Mouse (Mus musculus) CH12.LX (cell line): ENCODE data around the gene Mpzl1. TPM values are rescaled to one million over a fixed set of nuclear protein-coding genes. Genes with fewer than 3 reads are reported as not detected.

Experiments
- DNase-seq: peaks from one replicate; pipeline ENCODE4 v3.0.0-alpha.2; 2013; ENCODE audit errors: extremely low read depth
- H3K27ac ChIP-seq: 2 replicates; pipeline ENCODE4 v1.5.1; 2012; ENCODE audit warnings: low read depth, mild to moderate bottlenecking, control low read depth, moderate library complexity; ENCODE audit not compliant: insufficient read depth
- H3K27me3 ChIP-seq: replicated peaks from 2 replicates; pipeline ENCODE3; 2012; ENCODE audit warnings: inconsistent platforms
- H3K36me3 ChIP-seq, 2 experiments: replicated peaks in 1 of 2; 2 replicates each; pipeline versions ENCODE3 to v1.6.1; 2012; ENCODE audit warnings: inconsistent platforms in 1 of 2, low read length in 1 of 2, mild to moderate bottlenecking in 1 of 2, mixed read lengths in 1 of 2, moderate library complexity in 1 of 2; ENCODE audit not compliant: control insufficient read depth in 1 of 2, insufficient read depth in 1 of 2
- H3K4me1 ChIP-seq, 2 experiments: 2 replicates each; pipeline ENCODE4 v1.6.1; 2012; ENCODE audit warnings: inconsistent platforms in 1 of 2, moderate library complexity in 1 of 2; ENCODE audit not compliant: insufficient read depth in 2 of 2, control insufficient read depth in 1 of 2
- H3K4me2 ChIP-seq: 2 replicates; pipeline ENCODE4 v1.6.1; 2012; ENCODE audit warnings: low read depth, mild to moderate bottlenecking, control low read depth; ENCODE audit not compliant: poor library complexity, insufficient read depth, severe bottlenecking
- H3K4me3 ChIP-seq, 3 experiments: fragments of 150-350 bp in 1 of 3; sonication (generic) in 1 of 3; replicated peaks in 1 of 3; 2 replicates each; pipeline versions ENCODE3 to v1.5.1; 2011 to 2012; ENCODE audit warnings: low read depth in 2 of 3, low read length in 2 of 3, mild to moderate bottlenecking in 2 of 3, moderate library complexity in 2 of 3, control low read depth in 1 of 3, improper control_type of control experiment in 1 of 3, inconsistent platforms in 1 of 3, mixed read lengths in 1 of 3; ENCODE audit not compliant: poor library complexity in 1 of 3
- H3K79me2 ChIP-seq: replicated peaks from 2 replicates; pipeline ENCODE4 v1.6.1; 2012; ENCODE audit warnings: mild to moderate bottlenecking, moderate library complexity; ENCODE audit not compliant: control insufficient read depth, poor library complexity, insufficient read depth, severe bottlenecking; ENCODE audit errors: extremely low read depth
- H3K9ac ChIP-seq: 2 replicates; pipeline ENCODE4 v1.6.1; 2012; ENCODE audit warnings: low read depth, mild to moderate bottlenecking, control low read depth, moderate library complexity; ENCODE audit not compliant: insufficient read depth
- H3K9me3 ChIP-seq: replicated peaks from 2 replicates; pipeline ENCODE3; 2012; ENCODE audit warnings: low read length, inconsistent platforms, mixed read lengths
- CHD1 ChIP-seq: IDR thresholded peaks from 2 replicates; pipeline ENCODE4 v1.6.1; 2012; ENCODE audit warnings: low read depth, low read length, improper control_type of control experiment, inconsistent platforms
- CHD2 ChIP-seq: IDR thresholded peaks from 2 replicates; pipeline ENCODE4 v1.6.1; 2011; ENCODE audit warnings: low read length, improper control_type of control experiment
- ELF1 ChIP-seq: IDR thresholded peaks from 2 replicates; pipeline ENCODE4 v1.6.1; 2014; ENCODE audit warnings: low read depth, mild to moderate bottlenecking, inconsistent platforms, low read length, improper control_type of control experiment
- EP300 ChIP-seq: IDR thresholded peaks from 2 replicates; pipeline ENCODE4 v1.6.1; 2011; ENCODE audit warnings: low read length, improper control_type of control experiment
- HCFC1 ChIP-seq: IDR thresholded peaks from 2 replicates; pipeline ENCODE4 v1.6.1; 2012; ENCODE audit warnings: low read depth, mild to moderate bottlenecking, inconsistent platforms, low read length, improper control_type of control experiment
- JUN ChIP-seq: IDR thresholded peaks from 2 replicates; pipeline ENCODE4 v1.6.1; 2011; ENCODE audit warnings: low read depth, mild to moderate bottlenecking, low read length, improper control_type of control experiment, moderate library complexity; ENCODE audit not compliant: insufficient read depth
- JUND ChIP-seq: conservative IDR thresholded peaks from 2 replicates; pipeline ENCODE4 v1.6.1; 2011; ENCODE audit warnings: low read depth, low read length, improper control_type of control experiment
- KAT2A ChIP-seq: IDR thresholded peaks from 2 replicates; pipeline ENCODE4 v1.6.1; 2012; ENCODE audit warnings: low read length, improper control_type of control experiment, inconsistent platforms; ENCODE audit not compliant: insufficient replicate concordance
- MAX ChIP-seq: IDR thresholded peaks from 2 replicates; pipeline ENCODE4 v1.6.1; 2011; ENCODE audit warnings: low read length, improper control_type of control experiment
- MAZ ChIP-seq: IDR thresholded peaks from 2 replicates; pipeline ENCODE4 v1.6.1; 2012; ENCODE audit warnings: low read depth, mild to moderate bottlenecking, inconsistent platforms, low read length, improper control_type of control experiment, moderate library complexity
- MYC ChIP-seq: IDR thresholded peaks from 2 replicates; pipeline ENCODE4 v1.6.1; 2011; ENCODE audit warnings: low read depth, mild to moderate bottlenecking, improper control_type of control experiment, low read length
- NELFE ChIP-seq: IDR thresholded peaks from 2 replicates; pipeline ENCODE4 v1.6.1; 2011; ENCODE audit warnings: low read depth, low read length, improper control_type of control experiment
- NRF1 ChIP-seq: IDR thresholded peaks from 2 replicates; pipeline ENCODE4 v1.6.1; 2014; ENCODE audit warnings: low read depth, mild to moderate bottlenecking, inconsistent platforms, low read length, improper control_type of control experiment, moderate library complexity
- PAX5 ChIP-seq: IDR thresholded peaks from 2 replicates; pipeline ENCODE4 v1.6.1; 2012; ENCODE audit warnings: low read length, inconsistent platforms, mixed read lengths
- POLR2A ChIP-seq: IDR thresholded peaks from 2 replicates; pipeline ENCODE4 v1.6.1; 2011; ENCODE audit warnings: low read depth, mild to moderate bottlenecking, improper control_type of control experiment, low read length
- POLR2AphosphoS2 ChIP-seq: IDR thresholded peaks from 2 replicates; pipeline ENCODE4 v1.6.1; 2011; ENCODE audit warnings: low read depth, low read length, improper control_type of control experiment
- RAD21 ChIP-seq: IDR thresholded peaks from 2 replicates; pipeline ENCODE4 v1.6.1; 2011; ENCODE audit warnings: low read depth, mild to moderate bottlenecking, low read length, improper control_type of control experiment, moderate library complexity
- RCOR1 ChIP-seq: conservative IDR thresholded peaks from 2 replicates; pipeline ENCODE4 v1.6.1; 2012; ENCODE audit warnings: low read depth, mild to moderate bottlenecking, inconsistent platforms, low read length, improper control_type of control experiment
- SMC3 ChIP-seq: IDR thresholded peaks from 2 replicates; pipeline ENCODE4 v1.6.1; 2011; ENCODE audit warnings: low read depth, low read length, improper control_type of control experiment
- TBP ChIP-seq: conservative IDR thresholded peaks from 2 replicates; pipeline ENCODE4 v1.6.1; 2011; ENCODE audit warnings: low read depth, low read length, improper control_type of control experiment
- UBTF ChIP-seq: IDR thresholded peaks from 2 replicates; pipeline ENCODE4 v1.6.1; 2012; ENCODE audit warnings: low read depth, mild to moderate bottlenecking, inconsistent platforms, low read length, improper control_type of control experiment, moderate library complexity
- USF1 ChIP-seq: IDR thresholded peaks from 2 replicates; pipeline ENCODE4 v1.6.1; 2014; ENCODE audit warnings: low read depth, mild to moderate bottlenecking, inconsistent platforms, low read length, improper control_type of control experiment
- ZC3H11A ChIP-seq: IDR thresholded peaks from 2 replicates; pipeline ENCODE4 v1.6.1; 2012; ENCODE audit warnings: low read depth, mild to moderate bottlenecking, inconsistent platforms, low read length, improper control_type of control experiment
- ZMIZ1 ChIP-seq: IDR thresholded peaks from 2 replicates; pipeline ENCODE4 v1.6.1; 2012; ENCODE audit warnings: low read depth, mild to moderate bottlenecking, inconsistent platforms, low read length, improper control_type of control experiment
- dilution Hi-C: fragments of 300-500 bp; cut with MboI; formaldehyde crosslinking; loops from 2 replicates; pipeline ENCODE4 v1.14.3; 2020; ENCODE audit warnings: low sequenced_read_pairs; ENCODE audit not compliant: extremely low pct_unique_long_range_greater_than_20kb, extremely low pct_ligation_motif_present
- in situ Hi-C: fragments of 300-500 bp; cut with MboI; formaldehyde crosslinking; loops from 3 replicates; pipeline ENCODE4 v1.14.3; 2019; ENCODE audit warnings: low sequenced_read_pairs, low pct_ligation_motif_present, low pct_unique_long_range_greater_than_20kb, mixed read lengths
- polyA plus RNA-seq: library from polyadenylated mRNA; unstranded; fragments of >175 nt; gene quantifications from 2 replicates; pipeline ENCODE4 v1.2.1, GENCODE M21; 2012; ENCODE audit warnings: low read depth; ENCODE audit not compliant: insufficient read length
- total RNA-seq, 2 experiments: library from RNA; depleted of rRNA; stranded (reverse); fragments of 300-350 nt in 1 of 2; fragments of >200 nt in 1 of 2; gene quantifications; 2 replicates each; pipeline ENCODE4 v1.2.3; 2012 to 2014

The Mpzl1 gene
- total and polyA plus RNA-seq, 3 experiments: 2.8 to 6.7 (median 6.5) TPM

DNA sequence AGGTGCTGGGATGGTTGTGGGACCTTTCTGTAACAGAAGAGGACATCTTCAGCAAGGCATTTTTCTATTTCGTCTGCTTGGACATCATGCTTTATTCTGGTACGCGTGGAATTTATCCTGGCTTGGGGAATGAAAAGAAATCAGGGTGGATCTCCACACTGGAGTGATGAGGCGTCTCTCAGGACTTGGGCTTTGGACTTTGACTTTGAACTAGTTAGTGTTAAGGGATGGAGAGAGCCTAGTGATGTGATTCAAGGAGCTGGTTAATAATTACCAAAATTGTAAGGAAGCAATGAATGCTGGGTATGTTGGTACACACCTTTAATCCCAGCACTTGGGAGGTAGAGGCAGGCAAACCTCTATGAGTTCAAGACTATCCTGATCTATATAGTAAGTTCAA lies 69.1 kb downstream of the Mpzl1 start:
- H3K4me1 ChIP-seq: no peaks in the 10 kb centered on the region
- no peaks in the 10 kb centered on the region for H3K27me3 ChIP-seq
- H3K4me2 ChIP-seq: no peak overlapping the region
- no peak overlapping the region for H3K27ac ChIP-seq
- in situ Hi-C loops: no loop called here
- H3K79me2 ChIP-seq: no peaks in the 10 kb centered on the region
- H3K4me3 ChIP-seq: no peak overlapping the region
- no peaks in the 10 kb centered on the region for H3K36me3 ChIP-seq
- H3K9me3 ChIP-seq: no peaks in the 10 kb centered on the region
- dilution Hi-C loops: no loop called here
- TF ChIP-seq HCFC1 (no peak), KAT2A (no peak), UBTF (no peak), ZC3H11A (no peak), RCOR1 (no peak), ZMIZ1 (no peak), POLR2AphosphoS2 (no peak), JUN (no peak), EP300 (no peak), MAX (no peak), ELF1 (no peak), PAX5 (no peak), POLR2A (no peak), SMC3 (no peak), RAD21 (no peak), NRF1 (no peak), CHD2 (no peak), TBP (no peak)
- no peak for DNase-seq
- no peak overlapping the region for H3K9ac ChIP-seq

- Histone ChIP-seq H3K4me2 (no peak overlapping the region), H3K27me3 (no peaks in the 10 kb centered on the region), H3K27ac (no peak overlapping the region), H3K4me1 (no peaks in the 10 kb centered on the region), H3K36me3 (no peaks in the 10 kb centered on the region), H3K79me2 (no peaks in the 10 kb centered on the region), H3K9ac (no peak overlapping the region), H3K9me3 (no peaks in the 10 kb centered on the region), H3K4me3 (no peak overlapping the region)
- no peak for DNase-seq
- in situ Hi-C loops (no loop called here), dilution Hi-C loops (no loop called here)
- TF ChIP-seq POLR2AphosphoS2 (no peak), JUND (no peak), USF1 (no peak), MAX (no peak), EP300 (no peak), POLR2A (no peak), NELFE (no peak), MAZ (no peak), HCFC1 (no peak), MYC (no peak), CHD1 (no peak)
Observed at GRCm38 (mm10) chr1:165559073-165559472, 75.3 kb downstream of the Mpzl1 start.
